13 mouse cellular contexts compared by ENCODE assay signal in the genomic region with DNA sequence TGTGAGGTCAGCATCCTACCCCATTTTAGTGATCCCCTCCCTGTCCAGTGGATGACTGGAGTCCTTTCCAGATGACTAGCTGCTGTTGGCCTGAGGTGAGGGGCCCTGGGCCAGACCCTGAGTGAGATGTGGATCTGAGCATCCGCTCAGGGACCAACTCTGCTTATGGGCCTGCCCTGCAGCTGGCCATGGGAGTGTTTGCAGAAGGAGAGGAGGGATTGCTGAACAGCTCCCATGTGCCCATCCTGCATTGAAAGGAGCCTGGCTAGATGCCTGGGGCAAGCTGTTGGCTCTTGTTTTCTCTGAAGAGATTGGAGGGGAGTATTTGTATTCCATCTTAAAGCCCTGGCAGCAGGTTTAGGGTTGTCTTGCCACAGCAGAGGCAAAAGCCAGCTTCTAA.
A peak's percentile ranks its signal among the peaks of the same experiment; 100 is the strongest.
DNase-seq lines count a peak whose midpoint lies in the region; ATAC-seq and TF ChIP-seq lines count a peak whose summit lies in the region.
"Had no signal": no experiment of that assay in that cellular context is flagged by ENCODE, and none has a peak within 500 bp of the region (broad histone marks: within the 10 kb centered on the region; RNA-seq: fewer than 3 reads in every experiment).

No protein-coding gene starts in this region.

- H3K27ac ChIP-seq in midbrain, embryonic 14.5 days (replicated peaks; ENCODE audit: low read depth, low read length): no peak overlapping the region
- no peak overlapping the region for H3K27ac ChIP-seq in midbrain, embryonic 11.5 days (ENCODE audit: low read depth, low read length)
- no peak overlapping the region for H3K27ac ChIP-seq in gastrocnemius, adult 2 months
- no peak overlapping the region for H3K27ac ChIP-seq in hindbrain, embryonic 16.5 days (ENCODE audit: low read depth, low read length)
- no peak overlapping the region for H3K27ac ChIP-seq in embryonic facial prominence, embryonic 10.5 days (replicated peaks)
- H3K27ac ChIP-seq: liver, embryonic 14.5 days had no signal

- no peak overlapping the region for H3K9ac ChIP-seq in midbrain, embryonic 14.5 days (replicated peaks; ENCODE audit: low read length)
- H3K9ac ChIP-seq in midbrain, embryonic 11.5 days (ENCODE audit: low read length): no peak overlapping the region
- H3K9ac ChIP-seq in hindbrain, embryonic 16.5 days (ENCODE audit: low read depth, low read length): no peak overlapping the region; the same call in 1 of the 2 replicates
- H3K9ac ChIP-seq: liver, embryonic 14.5 days had no signal

- DNase-seq in heart, adult 11 months: peak; percentile 97
- DNase-seq in heart, adult 8-10 months (ENCODE audit: low spot score): no peak
- DNase-seq in midbrain, embryonic 14.5 days: peak; percentile 63
- no peak for DNase-seq in midbrain, embryonic 11.5 days (ENCODE audit: low spot score, missing footprints)
- DNase-seq in gastrocnemius, adult 2 months: peak; percentile 76
- no peak for DNase-seq in embryonic facial prominence, embryonic 10.5 days (ENCODE audit: low spot score)
- DNase-seq in cerebellum, adult 11 months: no peak
- DNase-seq: adrenal gland, postnatal 36 days; cerebellum, adult 8-10 months; kidney, adult 8-10 months had no signal

- ATAC-seq in midbrain, embryonic 14.5 days (ENCODE audit: low FRiP score, low TSS enrichment): 0 out of 2 replicates have a peak, but pooled peaks have one; percentile 40
- ATAC-seq in midbrain, embryonic 11.5 days (ENCODE audit: low FRiP score): no peak
- ATAC-seq in hindbrain, embryonic 16.5 days: peak; percentile 87

- no peaks in the 10 kb centered on the region for H3K36me3 ChIP-seq in midbrain, embryonic 14.5 days (ENCODE audit: control insufficient read depth, insufficient read depth, low read length)
- H3K36me3 ChIP-seq in midbrain, embryonic 11.5 days (ENCODE audit: control insufficient read depth, insufficient read depth, low read length): no peaks in the 10 kb centered on the region
- no peaks in the 10 kb centered on the region for H3K36me3 ChIP-seq in hindbrain, embryonic 16.5 days (ENCODE audit: control insufficient read depth, insufficient read depth, low read length)
- no peaks in the 10 kb centered on the region for H3K36me3 ChIP-seq in embryonic facial prominence, embryonic 10.5 days (replicated peaks)

- H3K9me3 ChIP-seq in midbrain, embryonic 14.5 days (ENCODE audit: control insufficient read depth, low read length): no peaks in the 10 kb centered on the region
- H3K9me3 ChIP-seq in midbrain, embryonic 11.5 days (ENCODE audit: control insufficient read depth, low read length): no peaks in the 10 kb centered on the region
- H3K9me3 ChIP-seq in hindbrain, embryonic 16.5 days (ENCODE audit: control insufficient read depth, low read length): no peaks in the 10 kb centered on the region
- no peaks in the 10 kb centered on the region for H3K9me3 ChIP-seq in embryonic facial prominence, embryonic 10.5 days

- H3K4me1 ChIP-seq in midbrain, embryonic 14.5 days (ENCODE audit: control insufficient read depth, insufficient read depth, low read length): no peaks in the 10 kb centered on the region
- no peaks in the 10 kb centered on the region for H3K4me1 ChIP-seq in midbrain, embryonic 11.5 days (ENCODE audit: control insufficient read depth, insufficient read depth, low read length)
- H3K4me1 ChIP-seq in hindbrain, embryonic 16.5 days (ENCODE audit: control insufficient read depth, insufficient read depth, low read depth, low read length): peaks cover 10% of the 10 kb centered on the region; the same call in 1 of the 2 replicates
- H3K4me1 ChIP-seq in embryonic facial prominence, embryonic 10.5 days: peaks cover 10% of the 10 kb centered on the region

- no peak for TF ChIP-seq CTCF in gastrocnemius, adult 2 months (IDR thresholded peaks at IDR 0.05)

- no peaks in the 10 kb centered on the region for H3K27me3 ChIP-seq in midbrain, embryonic 14.5 days (ENCODE audit: control insufficient read depth, insufficient read depth, low read length)
- H3K27me3 ChIP-seq in midbrain, embryonic 11.5 days (ENCODE audit: control insufficient read depth, insufficient read depth, low read length): no peaks in the 10 kb centered on the region
- H3K27me3 ChIP-seq in hindbrain, embryonic 16.5 days (replicated peaks; ENCODE audit: control insufficient read depth, insufficient read depth, low read length): no peaks in the 10 kb centered on the region; the same call in 1 of the 2 replicates
- no peaks in the 10 kb centered on the region for H3K27me3 ChIP-seq in embryonic facial prominence, embryonic 10.5 days (replicated peaks; ENCODE audit: low read depth, poor library complexity, severe bottlenecking)
- H3K27me3 ChIP-seq: Patski had no signal

- H3K4me2 ChIP-seq in midbrain, embryonic 14.5 days (ENCODE audit: low read length): no peak overlapping the region
- no peak overlapping the region for H3K4me2 ChIP-seq in midbrain, embryonic 11.5 days
- no peak overlapping the region for H3K4me2 ChIP-seq in hindbrain, embryonic 16.5 days (ENCODE audit: low read length)

- WGBS in midbrain, embryonic 14.5 days: 86% methylated on average over 1 of the region's 1 CpGs
- 100% methylated on average over 1 of the region's 1 CpGs for WGBS in midbrain, embryonic 11.5 days
- WGBS in hindbrain, embryonic 16.5 days: 75% methylated on average over 1 of the region's 1 CpGs
- 100% methylated on average over 1 of the region's 1 CpGs for WGBS in embryonic facial prominence, embryonic 10.5 days

- no peak overlapping the region for H3K4me3 ChIP-seq in midbrain, embryonic 14.5 days (replicated peaks; ENCODE audit: low read depth, low read length)
- no peak overlapping the region for H3K4me3 ChIP-seq in midbrain, embryonic 11.5 days (ENCODE audit: low read depth, low read length)
- no peak overlapping the region for H3K4me3 ChIP-seq in gastrocnemius, adult 2 months
- H3K4me3 ChIP-seq in hindbrain, embryonic 16.5 days (ENCODE audit: low read length): no peak overlapping the region
- H3K4me3 ChIP-seq in embryonic facial prominence, embryonic 10.5 days: no peak overlapping the region

- intact Hi-C loops in gastrocnemius, adult 2 months (cut with DNase I): no loop called here

Comparison
In these comparisons a context has a peak if more than half of its experiments do, and no peak if none do; other contexts are left out.
1. DNase-seq: peak in heart, adult 11 months (single experiment), midbrain, embryonic 14.5 days (single experiment) and gastrocnemius, adult 2 months (single experiment); none in heart, adult 8-10 months (single experiment), midbrain, embryonic 11.5 days (single experiment), embryonic facial prominence, embryonic 10.5 days (single experiment) and cerebellum, adult 11 months (single experiment).